Mouse (Mus musculus) layer of hippocampus, adult 2 months (tissue): ENCODE results near the gene Ndufv1. TPM values are rescaled to one million over a fixed set of nuclear protein-coding genes. Genes with fewer than 3 reads are reported as not detected.

Source experiments
- DNase-seq, 2 experiments: peaks; one replicate each; pipeline ENCODE4 v3.0.0; 2022; ENCODE audit warnings: low spot score in 2 of 2
- H3K27ac ChIP-seq: fragments of 200-600 bp; 2 replicates; pipeline ENCODE4 v1.8.1; 2022
- H3K4me3 ChIP-seq: fragments of 200-600 bp; 2 replicates; pipeline ENCODE4 v1.8.1; 2022; ENCODE audit warnings: mild to moderate bottlenecking
- CTCF ChIP-seq: fragments of 200-600 bp; conservative IDR thresholded peaks from 2 replicates; pipeline ENCODE4 v1.8.1; 2022; ENCODE audit warnings: antibody characterized with exemption, mild to moderate bottlenecking, moderate library complexity
- total RNA-seq, 2 experiments: library from RNA; stranded (reverse); gene quantifications; 2 replicates each; pipeline ENCODE4 v1.2.3; 2021

Ndufv1 gene
- total RNA-seq, 2 experiments from 2014 or later = 240 to 245 TPM

- Histone ChIP-seq H3K4me3 (peak overlapping the region; percentile 27), H3K27ac (peak overlapping the region; percentile 18; the same call in 1 of the 2 replicates)
- TF ChIP-seq CTCF = no peak
- DNase-seq = no peak
Measured at GRCm38 (mm10) chr19:4036327-4037045, 23.9 kb upstream of the Ndufv1 start.

GRCm38 (mm10) chr19:4033742-4034141 is 21.1 kb upstream of the Ndufv1 start:
- no peak for TF ChIP-seq CTCF
- H3K27ac ChIP-seq = no peak overlapping the region

GRCm38 (mm10) chr19:4033298-4033697 is 20.7 kb upstream of the Ndufv1 start:
- Histone ChIP-seq H3K27ac (no peak overlapping the region), H3K4me3 (no peak overlapping the region)
- TF ChIP-seq CTCF = no peak
- no peak for DNase-seq

More at GRCm38 (mm10) chr19:4033742-4034141, 21.1 kb upstream of the Ndufv1 start:
- DNase-seq = no peak
- no peak overlapping the region for H3K4me3 ChIP-seq

- no peak overlapping the region for H3K4me3 ChIP-seq
- H3K27ac ChIP-seq = no peak overlapping the region
- no peak for TF ChIP-seq CTCF
- no peak for DNase-seq
Measured at GRCm38 (mm10) chr19:4032668-4033067, 20.1 kb upstream of the Ndufv1 start.

- peak overlapping the region; percentile 62 for H3K27ac ChIP-seq
- TF ChIP-seq CTCF = no peak
- DNase-seq = no peak
Measured at GRCm38 (mm10) chr19:4027576-4027975, 15.0 kb upstream of the Ndufv1 start.

GRCm38 (mm10) chr19:4023185-4023584 is 10.6 kb upstream of the Ndufv1 start:
- TF ChIP-seq CTCF = no peak
- Histone ChIP-seq H3K4me3 (no peak overlapping the region), H3K27ac (no peak overlapping the region)
- no peak for DNase-seq

More at GRCm38 (mm10) chr19:4027576-4027975, 15.0 kb upstream of the Ndufv1 start:
- H3K4me3 ChIP-seq = no peak overlapping the region

GRCm38 (mm10) chr19:4018743-4019583 is 6.4 kb upstream of the Ndufv1 start:
- peak; percentile 94 for TF ChIP-seq CTCF
- H3K4me3 ChIP-seq = no peak overlapping the region
- peak; percentile 79 to 82 for DNase-seq
- H3K27ac ChIP-seq = peak overlapping the region; percentile 46; the same call in 1 of the 2 replicates

GRCm38 (mm10) chr19:4017921-4018587 is 5.4 kb upstream of the Ndufv1 start:
- no peak for DNase-seq
- no peak overlapping the region for H3K4me3 ChIP-seq
- TF ChIP-seq CTCF = no peak
- no peak overlapping the region for H3K27ac ChIP-seq

GRCm38 (mm10) chr19:4015635-4016034 is 3.0 kb upstream of the Ndufv1 start:
- DNase-seq = no peak
- TF ChIP-seq CTCF = no peak
- Histone ChIP-seq H3K4me3 (no peak overlapping the region), H3K27ac (no peak overlapping the region)

GRCm38 (mm10) chr19:4014802-4015201 is 2.2 kb upstream of the Ndufv1 start:
- Histone ChIP-seq H3K4me3 (no peak overlapping the region), H3K27ac (no peak overlapping the region)
- TF ChIP-seq CTCF = no peak
- no peak for DNase-seq

- TF ChIP-seq CTCF = no peak
- no peak for DNase-seq
- peak overlapping the region; percentile 74; the same call in 1 of the 2 replicates for H3K27ac ChIP-seq
- peak overlapping the region; percentile 99 for H3K4me3 ChIP-seq
Measured at GRCm38 (mm10) chr19:4013066-4013465, 460 bp upstream of the Ndufv1 start.

GRCm38 (mm10) chr19:4011086-4011485 is 1.5 kb downstream of the Ndufv1 start:
- Histone ChIP-seq H3K4me3 (no peak overlapping the region), H3K27ac (no peak overlapping the region)
- no peak for DNase-seq
- TF ChIP-seq CTCF = no peak

GRCm38 (mm10) chr19:4005971-4006370 is 6.6 kb downstream of the Ndufv1 start:
- Histone ChIP-seq H3K4me3 (no peak overlapping the region), H3K27ac (no peak overlapping the region)
- no peak for TF ChIP-seq CTCF
- DNase-seq = no peak
